Mouse (Mus musculus) ES-E14 (cell line): Measurements from ENCODE around the gene Itgae.

Experiments used
- CHD2 ChIP-seq: IDR thresholded peaks from 2 replicates; pipeline ENCODE4 v1.6.1; 2014; ENCODE audit warnings: mild to moderate bottlenecking, low read depth, low read length, inconsistent platforms
- HCFC1 ChIP-seq: IDR thresholded peaks from 2 replicates; pipeline ENCODE4 v1.6.1; 2012; ENCODE audit warnings: low read length, inconsistent platforms, borderline replicate concordance; ENCODE audit not compliant: insufficient read depth
- MAFK ChIP-seq: IDR thresholded peaks from 2 replicates; pipeline ENCODE4 v1.6.1; 2014; ENCODE audit warnings: mild to moderate bottlenecking, low read depth, low read length, inconsistent platforms; ENCODE audit not compliant: insufficient read depth
- ZC3H11A ChIP-seq: IDR thresholded peaks from 2 replicates; pipeline ENCODE4 v1.6.1; 2012; ENCODE audit warnings: low read depth, mild to moderate bottlenecking, inconsistent platforms, low read length, borderline replicate concordance
- ZNF384 ChIP-seq: IDR thresholded peaks from 2 replicates; pipeline ENCODE4 v1.6.1; 2012; ENCODE audit warnings: low read depth, low read length, inconsistent platforms

GRCm38 (mm10) chr11:73084804-73085231 lies 5.6 kb upstream of the Itgae start:
- TF ChIP-seq CHD2 (no peak), ZNF384 (no peak), HCFC1 (no peak), MAFK (no peak), ZC3H11A (no peak)
